Mouse (Mus musculus): ENCODE results near the gene Gm20767. TPM values are rescaled to one million over a fixed set of nuclear protein-coding genes. Genes with fewer than 3 reads are reported as not detected.
"Not testable (repeated sequence)": the region's sequence is repeated elsewhere in the genome, so short reads cannot be mapped to it uniquely, and the experiment has no call there.

The Gm20767 gene
- polyA plus RNA-seq, 1 experiment from 2014 or later: not detected

DNA sequence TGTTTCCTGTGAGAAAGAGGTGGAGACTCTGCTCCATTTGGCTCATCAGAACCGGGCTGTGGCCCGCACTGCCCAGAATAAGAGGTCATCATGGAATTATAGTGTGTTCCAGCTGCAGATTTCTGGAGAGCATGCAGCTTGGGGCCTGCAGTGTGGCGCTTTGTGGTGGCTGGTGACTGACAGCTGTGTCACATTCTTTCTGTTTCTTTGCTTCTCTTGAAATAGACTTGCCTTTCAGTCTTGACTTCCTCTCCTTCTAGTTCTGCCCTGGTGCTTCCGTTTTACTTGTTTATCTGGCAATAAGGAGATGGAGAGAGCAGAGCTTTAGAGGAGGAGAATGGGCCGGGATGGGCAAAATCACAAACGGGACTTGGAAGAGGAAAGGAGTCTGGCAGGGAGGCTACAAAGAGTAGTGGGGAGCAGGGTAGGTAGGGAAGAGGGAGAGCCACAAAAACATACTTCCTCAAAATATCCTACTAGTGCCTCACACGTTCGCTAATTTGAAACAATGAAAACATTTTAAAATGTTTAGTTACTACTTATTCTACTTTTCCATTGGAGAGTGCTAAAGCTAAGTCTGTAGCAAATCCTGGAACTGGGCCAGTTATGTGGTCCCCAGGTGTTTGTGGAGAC lies 56.3 kb downstream of the Gm20767 start:
- not testable (repeated sequence) for H3K9ac ChIP-seq; H3K4me2 ChIP-seq; H3K4me3 ChIP-seq; ATAC-seq; H3K9me3 ChIP-seq (replicated peaks); H3K4me1 ChIP-seq; H3K27ac ChIP-seq; H3K27me3 ChIP-seq; H3K36me3 ChIP-seq (ENCODE audit: poor library complexity, severe bottlenecking)
- 85% methylated on average over 7 of the region's 8 CpGs for WGBS

Other genes with a start within 250 kb of the Gm20767 start
- not detected in 2 replicates for gene Tcstv1, start 245.5 kb upstream of the Gm20767 start, polyA plus RNA-seq (2015; fragmentation: Nextera tagmentation; extraction: Ambion mirVana)
- gene Gm21761, start 211.0 kb upstream of the Gm20767 start, polyA plus RNA-seq (2015; fragmentation: Nextera tagmentation; extraction: Ambion mirVana): not detected in 2 replicates
- not detected in 2 replicates for gene B020031M17Rik, start 189.4 kb upstream of the Gm20767 start, polyA plus RNA-seq (2015; fragmentation: Nextera tagmentation; extraction: Ambion mirVana)
- gene Gm36079, start 113.2 kb upstream of the Gm20767 start, polyA plus RNA-seq (2015; fragmentation: Nextera tagmentation; extraction: Ambion mirVana): not detected in 2 replicates
- not detected in 2 replicates for gene Gm21188, start 88.1 kb upstream of the Gm20767 start, polyA plus RNA-seq (2015; fragmentation: Nextera tagmentation; extraction: Ambion mirVana)
- gene Gm21818, start 32.2 kb downstream of the Gm20767 start, polyA plus RNA-seq (2015; fragmentation: Nextera tagmentation; extraction: Ambion mirVana): not detected in 2 replicates
- gene Gm21762, start 75.7 kb downstream of the Gm20767 start, polyA plus RNA-seq (2015; fragmentation: Nextera tagmentation; extraction: Ambion mirVana): not detected in 2 replicates
- not detected in 2 replicates for gene Gm21731, start 98.9 kb downstream of the Gm20767 start, polyA plus RNA-seq (2015; fragmentation: Nextera tagmentation; extraction: Ambion mirVana)
- not detected in 2 replicates for gene AF067061, start 122.9 kb downstream of the Gm20767 start, polyA plus RNA-seq (2015; fragmentation: Nextera tagmentation; extraction: Ambion mirVana)
- gene BC147527, start 160.1 kb downstream of the Gm20767 start, polyA plus RNA-seq (2015; fragmentation: Nextera tagmentation; extraction: Ambion mirVana): not detected in 2 replicates
- not detected in 2 replicates for gene Tcstv3, start 176.6 kb downstream of the Gm20767 start, polyA plus RNA-seq (2015; fragmentation: Nextera tagmentation; extraction: Ambion mirVana)